Mouse (Mus musculus): Measurements from ENCODE around the gene Myo15.
"Not testable (repeated sequence)": the region's sequence is repeated elsewhere in the genome, so short reads cannot be mapped to it uniquely, and the experiment has no call there.

Gene Myo15

GRCm38 (mm10) chr11:60509500-60509899 is 40.4 kb downstream of the Myo15 start:
- no peak for DNase-seq

- no peak for DNase-seq
These were observed 42.8 kb downstream of the Myo15 start for GRCm38 (mm10) chr11:60511893-60512292.

GRCm38 (mm10) chr11:60512520-60512919 is 43.4 kb downstream of the Myo15 start:
- no peak for DNase-seq

GRCm38 (mm10) chr11:60514941-60515340 is 45.8 kb downstream of the Myo15 start:
- no peak for DNase-seq

- no peak for DNase-seq
These were observed 49.2 kb downstream of the Myo15 start for GRCm38 (mm10) chr11:60518305-60518704.

- DNase-seq: no peak
These were observed 52.9 kb downstream of the Myo15 start for GRCm38 (mm10) chr11:60522027-60522426.

GRCm38 (mm10) chr11:60522661-60523365 is 53.7 kb downstream of the Myo15 start:
- no peak for DNase-seq

GRCm38 (mm10) chr11:60526461-60526860 is 57.3 kb downstream of the Myo15 start:
- no peak for DNase-seq

- no peak for DNase-seq
These were observed 66.5 kb downstream of the Myo15 start for GRCm38 (mm10) chr11:60535676-60536075.

GRCm38 (mm10) chr11:60536180-60536858 is 67.2 kb downstream of the Myo15 start, which contains the start of gene Alkbh5:
Alkbh5 (plus strand) TSS chr11:60536381.
- peak in 1 of 2 experiments; percentile 12 for DNase-seq

- peak; percentile 79 to 86 for DNase-seq
These were observed 67.8 kb downstream of the Myo15 start for GRCm38 (mm10) chr11:60536859-60537467.

GRCm38 (mm10) chr11:60537468-60538347 is 68.6 kb downstream of the Myo15 start:
- peak; percentile 90 to 92 for DNase-seq

GRCm38 (mm10) chr11:60538371-60539281 is 69.5 kb downstream of the Myo15 start:
- peak; percentile 56 to 68 for DNase-seq

- DNase-seq: no peak
These were observed 70.4 kb downstream of the Myo15 start for GRCm38 (mm10) chr11:60539540-60539939.

- DNase-seq: no peak
These were observed 71.0 kb downstream of the Myo15 start for GRCm38 (mm10) chr11:60540002-60540610.

GRCm38 (mm10) chr11:60540761-60541160 is 71.6 kb downstream of the Myo15 start:
- DNase-seq: no peak

- DNase-seq: no peak
These were observed 72.7 kb downstream of the Myo15 start for GRCm38 (mm10) chr11:60541831-60542230.

- not testable (repeated sequence) for DNase-seq
These were observed 74.1 kb downstream of the Myo15 start for GRCm38 (mm10) chr11:60543211-60543610.

- no peak for DNase-seq
These were observed 76.3 kb downstream of the Myo15 start for GRCm38 (mm10) chr11:60545433-60545832.

- no peak for DNase-seq
These were observed 79.0 kb downstream of the Myo15 start for GRCm38 (mm10) chr11:60548112-60548511.

- no peak for DNase-seq
These were observed 84.0 kb downstream of the Myo15 start for GRCm38 (mm10) chr11:60553091-60553490.
